Mouse (Mus musculus) CH12.LX (cell line): Measurements from ENCODE around the gene Dbi. TPM values are rescaled to one million over a fixed set of nuclear protein-coding genes. Genes with fewer than 3 reads are reported as not detected.

Source experiments
- DNase-seq: peaks from one replicate; pipeline ENCODE4 v3.0.0-alpha.2; 2013; ENCODE audit errors: extremely low read depth
- H3K27ac ChIP-seq: 2 replicates; pipeline ENCODE4 v1.5.1; 2012; ENCODE audit warnings: low read depth, mild to moderate bottlenecking, control low read depth, moderate library complexity; ENCODE audit not compliant: insufficient read depth
- H3K27me3 ChIP-seq: replicated peaks from 2 replicates; pipeline ENCODE3; 2012; ENCODE audit warnings: inconsistent platforms
- H3K36me3 ChIP-seq, 2 experiments: replicated peaks in 1 of 2; 2 replicates each; pipeline versions ENCODE3 to v1.6.1; 2012; ENCODE audit warnings: inconsistent platforms in 1 of 2, low read length in 1 of 2, mild to moderate bottlenecking in 1 of 2, mixed read lengths in 1 of 2, moderate library complexity in 1 of 2; ENCODE audit not compliant: control insufficient read depth in 1 of 2, insufficient read depth in 1 of 2
- H3K4me1 ChIP-seq, 2 experiments: 2 replicates each; pipeline ENCODE4 v1.6.1; 2012; ENCODE audit warnings: inconsistent platforms in 1 of 2, moderate library complexity in 1 of 2; ENCODE audit not compliant: insufficient read depth in 2 of 2, control insufficient read depth in 1 of 2
- H3K4me2 ChIP-seq: 2 replicates; pipeline ENCODE4 v1.6.1; 2012; ENCODE audit warnings: low read depth, mild to moderate bottlenecking, control low read depth; ENCODE audit not compliant: poor library complexity, insufficient read depth, severe bottlenecking
- H3K4me3 ChIP-seq, 3 experiments: fragments of 150-350 bp in 1 of 3; sonication (generic) in 1 of 3; replicated peaks in 1 of 3; 2 replicates each; pipeline versions ENCODE3 to v1.5.1; 2011 to 2012; ENCODE audit warnings: low read depth in 2 of 3, low read length in 2 of 3, mild to moderate bottlenecking in 2 of 3, moderate library complexity in 2 of 3, control low read depth in 1 of 3, improper control_type of control experiment in 1 of 3, inconsistent platforms in 1 of 3, mixed read lengths in 1 of 3; ENCODE audit not compliant: poor library complexity in 1 of 3
- H3K79me2 ChIP-seq: replicated peaks from 2 replicates; pipeline ENCODE4 v1.6.1; 2012; ENCODE audit warnings: mild to moderate bottlenecking, moderate library complexity; ENCODE audit not compliant: control insufficient read depth, poor library complexity, insufficient read depth, severe bottlenecking; ENCODE audit errors: extremely low read depth
- H3K9ac ChIP-seq: 2 replicates; pipeline ENCODE4 v1.6.1; 2012; ENCODE audit warnings: low read depth, mild to moderate bottlenecking, control low read depth, moderate library complexity; ENCODE audit not compliant: insufficient read depth
- H3K9me3 ChIP-seq: replicated peaks from 2 replicates; pipeline ENCODE3; 2012; ENCODE audit warnings: low read length, inconsistent platforms, mixed read lengths
- CHD1 ChIP-seq: IDR thresholded peaks from 2 replicates; pipeline ENCODE4 v1.6.1; 2012; ENCODE audit warnings: low read depth, low read length, improper control_type of control experiment, inconsistent platforms
- CTCF ChIP-seq, 2 experiments: IDR thresholded peaks in 1 of 2; conservative IDR thresholded peaks in 1 of 2; 2 replicates each; pipeline ENCODE4 v1.5.1; 2011 to 2012; ENCODE audit warnings: low read depth in 2 of 2, low read length in 2 of 2, improper control_type of control experiment in 1 of 2, inconsistent platforms in 1 of 2, mild to moderate bottlenecking in 1 of 2, moderate library complexity in 1 of 2
- MEF2A ChIP-seq: IDR thresholded peaks from 2 replicates; pipeline ENCODE4 v1.6.1; 2014; ENCODE audit warnings: low read depth, mild to moderate bottlenecking, inconsistent platforms, low read length, improper control_type of control experiment, borderline replicate concordance
- MYC ChIP-seq: IDR thresholded peaks from 2 replicates; pipeline ENCODE4 v1.6.1; 2011; ENCODE audit warnings: low read depth, mild to moderate bottlenecking, improper control_type of control experiment, low read length
- NELFE ChIP-seq: IDR thresholded peaks from 2 replicates; pipeline ENCODE4 v1.6.1; 2011; ENCODE audit warnings: low read depth, low read length, improper control_type of control experiment
- RAD21 ChIP-seq: IDR thresholded peaks from 2 replicates; pipeline ENCODE4 v1.6.1; 2011; ENCODE audit warnings: low read depth, mild to moderate bottlenecking, low read length, improper control_type of control experiment, moderate library complexity
- RCOR1 ChIP-seq: conservative IDR thresholded peaks from 2 replicates; pipeline ENCODE4 v1.6.1; 2012; ENCODE audit warnings: low read depth, mild to moderate bottlenecking, inconsistent platforms, low read length, improper control_type of control experiment
- SMC3 ChIP-seq: IDR thresholded peaks from 2 replicates; pipeline ENCODE4 v1.6.1; 2011; ENCODE audit warnings: low read depth, low read length, improper control_type of control experiment
- TCF12 ChIP-seq: IDR thresholded peaks from 2 replicates; pipeline ENCODE4 v1.6.1; 2014; ENCODE audit warnings: low read depth, mild to moderate bottlenecking, inconsistent platforms, low read length, improper control_type of control experiment
- dilution Hi-C: fragments of 300-500 bp; cut with MboI; formaldehyde crosslinking; loops from 2 replicates; pipeline ENCODE4 v1.14.3; 2020; ENCODE audit warnings: low sequenced_read_pairs; ENCODE audit not compliant: extremely low pct_unique_long_range_greater_than_20kb, extremely low pct_ligation_motif_present
- in situ Hi-C: fragments of 300-500 bp; cut with MboI; formaldehyde crosslinking; loops from 3 replicates; pipeline ENCODE4 v1.14.3; 2019; ENCODE audit warnings: low sequenced_read_pairs, low pct_ligation_motif_present, low pct_unique_long_range_greater_than_20kb, mixed read lengths
- polyA plus RNA-seq: library from polyadenylated mRNA; unstranded; fragments of >175 nt; gene quantifications from 2 replicates; pipeline ENCODE4 v1.2.1, GENCODE M21; 2012; ENCODE audit warnings: low read depth; ENCODE audit not compliant: insufficient read length
- total RNA-seq, 2 experiments: library from RNA; depleted of rRNA; stranded (reverse); fragments of 300-350 nt in 1 of 2; fragments of >200 nt in 1 of 2; gene quantifications; 2 replicates each; pipeline ENCODE4 v1.2.3; 2012 to 2014

The Dbi gene
- total and polyA plus RNA-seq, 3 experiments: 346 to 499 (median 357) TPM

DNA sequence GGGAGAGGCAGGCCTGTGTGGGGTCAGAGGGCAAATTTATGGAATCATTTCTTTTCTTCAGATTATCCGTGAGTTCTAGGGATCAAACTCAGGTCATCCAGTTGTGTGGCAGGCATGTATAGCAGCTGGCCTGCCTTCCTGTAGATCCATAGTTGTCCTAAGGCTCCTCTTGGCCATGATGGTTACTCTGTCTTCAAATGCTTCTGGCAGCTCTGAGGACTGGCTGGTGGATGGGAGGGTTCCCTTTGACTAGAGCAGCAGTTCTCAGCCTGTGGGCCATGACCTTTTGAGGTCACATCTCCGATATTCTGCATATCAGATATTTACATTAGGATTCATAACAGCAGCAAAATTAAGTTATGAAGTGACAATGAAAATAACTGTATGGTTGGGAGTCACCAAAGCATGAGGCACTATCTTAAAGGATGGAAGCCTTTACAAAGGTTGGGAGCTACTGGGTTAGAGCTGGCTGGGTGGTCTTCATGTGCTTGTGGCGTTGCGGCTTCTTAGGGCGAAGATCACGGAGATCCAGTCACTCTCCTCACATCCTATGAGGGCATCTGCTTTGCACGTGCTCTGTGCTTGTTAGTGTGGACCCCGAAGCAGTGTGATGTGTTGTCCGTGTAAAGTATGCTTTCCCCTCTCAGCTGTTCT is 37.7 kb upstream of the Dbi start:
- no peak overlapping the region for H3K4me2 ChIP-seq
- H3K36me3 ChIP-seq: peaks cover 0 to 3% of the 10 kb centered on the region in 2 experiments
- no peak overlapping the region for H3K9ac ChIP-seq
- H3K4me3 ChIP-seq: no peak overlapping the region
- DNase-seq: no peak
- H3K4me1 ChIP-seq: peaks cover 0 to 25% of the 10 kb centered on the region in 2 experiments; a peak in 2 of 4 replicates
- no peak overlapping the region for H3K27ac ChIP-seq
- dilution Hi-C loops (no loop called here), in situ Hi-C loops (no loop called here)
- no peaks in the 10 kb centered on the region; the same call in 1 of the 2 replicates for H3K79me2 ChIP-seq
- H3K9me3 ChIP-seq: no peaks in the 10 kb centered on the region
- no peaks in the 10 kb centered on the region for H3K27me3 ChIP-seq
- TF ChIP-seq TCF12 (no peak), CTCF (conservative IDR thresholded peaks at IDR 0.05 in 1 of 2, IDR thresholded peaks at IDR 0.05 in 1 of 2; ENCODE audit: low read depth in 2 of 2, low read length in 2 of 2) (no peak)

DNA sequence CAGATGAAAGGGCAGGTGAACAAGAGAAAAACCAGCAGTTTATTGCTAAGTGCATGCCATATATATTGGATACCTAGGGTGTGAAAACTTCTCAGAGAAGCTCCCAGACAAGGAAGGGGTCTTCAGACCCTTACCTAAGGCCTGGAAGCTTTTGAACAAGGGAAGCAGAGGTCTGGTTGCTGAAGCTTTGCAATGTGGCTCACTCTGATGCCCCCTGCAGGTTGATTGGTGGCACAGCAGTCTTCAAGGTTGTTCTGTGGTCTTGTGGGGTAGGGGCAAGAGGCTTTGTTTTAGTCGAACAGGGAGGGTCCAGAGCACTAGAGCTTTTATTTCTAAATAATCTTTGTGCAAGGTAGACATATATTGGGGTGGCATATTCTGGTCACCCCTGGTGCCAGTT is 34.4 kb upstream of the Dbi start:
- TF ChIP-seq RAD21 (peak; percentile 37), CHD1 (no peak), RCOR1 (no peak), SMC3 (peak; percentile 70), MEF2A (no peak), CTCF (conservative IDR thresholded peaks at IDR 0.05 in 1 of 2, IDR thresholded peaks at IDR 0.05 in 1 of 2; ENCODE audit: low read depth in 2 of 2, low read length in 2 of 2) (peak; percentile 73 to 80)
- Histone ChIP-seq H3K27me3 (no peaks in the 10 kb centered on the region), H3K9me3 (no peaks in the 10 kb centered on the region), H3K79me2 (no peaks in the 10 kb centered on the region; the same call in 1 of the 2 replicates), H3K4me3 (no peak overlapping the region), H3K9ac (no peak overlapping the region), H3K36me3 (peaks cover 0 to 5% of the 10 kb centered on the region in 2 experiments), H3K4me2 (no peak overlapping the region), H3K27ac (no peak overlapping the region), H3K4me1 (peaks cover 0 to 11% of the 10 kb centered on the region in 2 experiments; a peak in 2 of 4 replicates)
- dilution Hi-C loops (no loop called here), in situ Hi-C loops (no loop called here)
- no peak for DNase-seq

DNA sequence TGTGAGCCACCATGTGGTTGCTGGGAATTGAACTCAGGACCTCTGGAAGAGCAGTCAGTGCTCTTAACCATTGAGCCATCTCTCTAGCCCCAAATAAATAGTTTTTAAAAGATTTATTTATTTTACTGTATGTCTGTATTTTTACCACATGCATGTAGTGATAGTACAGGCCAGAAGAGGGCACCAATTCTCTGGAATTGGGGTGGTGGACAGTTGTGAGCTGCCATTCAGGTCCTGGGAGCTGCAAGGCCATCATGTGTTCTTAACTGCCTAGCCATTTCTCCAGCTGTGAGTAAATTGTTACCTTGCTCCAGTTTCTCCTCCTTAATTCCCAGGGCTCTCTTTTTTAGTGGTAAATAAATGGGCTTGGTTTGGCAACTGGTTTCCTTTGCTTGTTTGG is 33.4 kb upstream of the Dbi start:
- Histone ChIP-seq H3K79me2 (no peaks in the 10 kb centered on the region; the same call in 1 of the 2 replicates), H3K4me1 (peaks cover 0 to 11% of the 10 kb centered on the region in 2 experiments; a peak in 2 of 4 replicates), H3K9ac (no peak overlapping the region), H3K36me3 (peaks cover 0 to 5% of the 10 kb centered on the region in 2 experiments), H3K9me3 (no peaks in the 10 kb centered on the region), H3K27me3 (no peaks in the 10 kb centered on the region), H3K4me2 (no peak overlapping the region), H3K27ac (no peak overlapping the region), H3K4me3 (no peak overlapping the region)
- dilution Hi-C loops (no loop called here), in situ Hi-C loops (no loop called here)
- DNase-seq: peak; percentile 62
- TF ChIP-seq SMC3 (peak; percentile 49), MYC (no peak), RAD21 (peak; percentile 62), NELFE (no peak), CTCF (conservative IDR thresholded peaks at IDR 0.05 in 1 of 2, IDR thresholded peaks at IDR 0.05 in 1 of 2; ENCODE audit: low read depth in 2 of 2, low read length in 2 of 2) (peak; percentile 17 to 70; a peak in 3 of 4 replicates)
